Mouse (Mus musculus): ENCODE measurements around the gene Pcyt1a. TPM values are rescaled to one million over a fixed set of nuclear protein-coding genes. Genes with fewer than 3 reads are reported as not detected.

The Pcyt1a gene
- total and polyA plus RNA-seq, 3 experiments, result 44.3 to 133 (median 110) TPM

DNA sequence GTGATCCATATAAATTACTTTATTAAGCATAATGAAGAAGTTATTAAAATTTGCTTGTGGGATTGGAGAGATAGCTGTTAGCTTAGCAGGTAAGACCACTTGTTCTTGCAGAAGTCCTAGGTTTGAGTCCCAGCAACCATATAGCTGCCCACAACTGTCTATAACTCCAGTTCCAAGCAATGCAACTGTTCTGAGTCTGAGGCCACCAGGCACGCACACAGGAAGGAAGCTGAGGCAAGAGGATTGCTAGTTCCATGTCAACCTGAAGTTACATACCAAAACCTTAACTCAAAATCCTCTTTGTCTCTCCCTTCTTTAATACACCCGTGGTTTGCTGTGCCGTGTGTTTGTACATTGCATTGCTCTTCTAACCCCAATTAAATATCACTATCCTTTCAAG, 39.8 kb upstream of the Pcyt1a start:
- H3K4me1 ChIP-seq (ENCODE audit: control insufficient read depth, insufficient read depth, low read length), result peaks cover under 1% of the 10 kb centered on the region
- no peak overlapping the region for H3K27ac ChIP-seq
- no peak for DNase-seq
- no peak overlapping the region for H3K9ac ChIP-seq (ENCODE audit: low read depth, low read length)
- no peaks in the 10 kb centered on the region for H3K79me2 ChIP-seq (replicated peaks; ENCODE audit: control insufficient read depth, insufficient read depth, low read length)
- no peaks in the 10 kb centered on the region for H3K27me3 ChIP-seq (ENCODE audit: control insufficient read depth, insufficient read depth, low read length)
- TF ChIP-seq EP300 (IDR thresholded peaks at IDR 0.05; ENCODE audit: insufficient read depth, low read depth, low read length) (no peak), POLR2A (IDR thresholded peaks at IDR 0.05; ENCODE audit: insufficient read depth, low read depth, low read length) (no peak), CTCF (IDR thresholded peaks at IDR 0.05) (no peak)
- 94% methylated on average over 3 of the region's 3 CpGs for WGBS
- H3K4me3 ChIP-seq, result no peak overlapping the region
- 0 out of 2 replicates have a peak, but pooled peaks cover 2% of the 10 kb centered on the region for H3K36me3 ChIP-seq (ENCODE audit: control insufficient read depth, insufficient read depth, low read length)
- intact Hi-C loops (cut with DNase I), result no loop called here

DNA sequence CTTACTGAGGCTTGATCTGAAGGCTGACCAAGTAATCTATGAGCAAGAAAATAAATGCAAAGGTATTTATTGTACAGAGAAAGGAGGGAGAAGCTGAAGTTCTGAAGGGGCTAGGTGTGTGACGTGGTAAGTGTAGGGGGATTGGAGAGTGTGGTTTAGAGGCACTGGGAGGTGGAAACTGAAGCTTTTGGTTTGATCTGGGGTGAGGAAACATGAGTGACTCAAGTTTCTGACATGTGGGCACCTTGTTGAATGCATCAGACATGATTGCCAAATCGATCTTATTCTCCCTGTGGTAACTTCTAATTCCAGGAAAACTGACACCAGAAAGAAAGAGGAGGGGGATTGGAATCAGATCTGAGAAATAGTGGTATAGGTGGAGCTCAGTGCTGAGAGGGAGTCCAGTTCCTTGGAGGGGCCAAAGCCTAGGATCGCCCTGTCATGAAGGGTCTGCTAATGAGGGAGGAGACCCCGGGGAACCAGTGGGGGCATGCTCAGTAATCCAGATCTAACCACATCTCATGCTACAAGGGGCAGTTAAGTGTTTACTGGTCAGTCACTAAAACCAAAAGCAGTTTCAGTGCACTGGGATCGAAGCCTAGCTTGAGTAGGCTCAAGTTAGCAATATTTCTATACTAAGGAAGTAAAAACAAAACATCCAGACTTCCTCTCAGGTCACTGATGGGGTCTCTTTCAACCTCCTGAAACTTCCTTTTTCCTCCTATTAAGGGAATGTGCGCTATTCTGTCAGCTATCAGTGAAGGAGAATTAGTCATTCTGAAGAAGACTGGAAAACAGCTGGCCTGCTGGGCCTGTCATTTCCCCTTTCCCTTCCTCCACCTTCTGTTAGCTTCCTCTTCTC, 34.8 kb upstream of the Pcyt1a start:
- TF ChIP-seq EP300 (IDR thresholded peaks at IDR 0.05; ENCODE audit: insufficient read depth, low read depth, low read length) (no peak), POLR2A (IDR thresholded peaks at IDR 0.05; ENCODE audit: insufficient read depth, low read depth, low read length) (no peak), CTCF (IDR thresholded peaks at IDR 0.05) (no peak)
- peak overlapping the region; percentile 43 for H3K27ac ChIP-seq

DNA sequence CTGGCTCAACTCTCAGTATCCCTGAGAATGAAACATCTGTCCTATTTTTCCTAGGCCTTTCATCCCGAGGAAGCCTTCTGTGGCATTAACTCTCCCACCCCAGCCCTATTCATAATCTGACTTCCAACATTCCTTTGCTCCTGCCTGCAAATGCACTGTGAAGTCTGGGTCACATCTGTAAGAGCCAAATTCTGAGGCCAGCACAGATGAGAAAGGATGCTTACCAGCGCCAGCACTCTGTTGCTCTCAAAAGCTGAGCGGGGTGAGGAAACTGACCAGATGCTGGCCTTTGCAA, 34.2 kb upstream of the Pcyt1a start:
- peaks cover 4% of the 10 kb centered on the region for H3K4me1 ChIP-seq (ENCODE audit: control insufficient read depth, insufficient read depth, low read length)
- H3K27me3 ChIP-seq (ENCODE audit: control insufficient read depth, insufficient read depth, low read length), result no peaks in the 10 kb centered on the region
- H3K79me2 ChIP-seq (replicated peaks; ENCODE audit: control insufficient read depth, insufficient read depth, low read length), result no peaks in the 10 kb centered on the region
- peak overlapping the region; percentile 43 for H3K27ac ChIP-seq
- intact Hi-C loops (cut with DNase I), result no loop called here
- no peaks in the 10 kb centered on the region for H3K36me3 ChIP-seq (ENCODE audit: control insufficient read depth, insufficient read depth, low read length)
- no peak overlapping the region for H3K9ac ChIP-seq (ENCODE audit: low read depth, low read length)
- no peak overlapping the region for H3K4me3 ChIP-seq
- no peak for DNase-seq
- WGBS, result 38% methylated on average over 3 of the region's 3 CpGs
- TF ChIP-seq POLR2A (IDR thresholded peaks at IDR 0.05; ENCODE audit: insufficient read depth, low read depth, low read length), result no peak
- no peak for TF ChIP-seq EP300 (IDR thresholded peaks at IDR 0.05; ENCODE audit: insufficient read depth, low read depth, low read length)
- TF ChIP-seq CTCF (IDR thresholded peaks at IDR 0.05), result no peak

More for the DNA sequence above, 34.8 kb upstream of the Pcyt1a start:
- 49% methylated on average over 6 of the region's 6 CpGs for WGBS
- Histone ChIP-seq H3K4me3 (no peak overlapping the region), H3K79me2 (replicated peaks; ENCODE audit: control insufficient read depth, insufficient read depth, low read length) (no peaks in the 10 kb centered on the region), H3K9ac (ENCODE audit: low read depth, low read length) (0 out of 2 replicates have a peak overlapping the region, but pooled peaks have one; percentile 20), H3K4me1 (ENCODE audit: control insufficient read depth, insufficient read depth, low read length) (peaks cover 4% of the 10 kb centered on the region), H3K27me3 (ENCODE audit: control insufficient read depth, insufficient read depth, low read length) (no peaks in the 10 kb centered on the region), H3K36me3 (ENCODE audit: control insufficient read depth, insufficient read depth, low read length) (no peaks in the 10 kb centered on the region)
- intact Hi-C loops (cut with DNase I), result no loop called here
- peak in 1 of 2 experiments; percentile 31 for DNase-seq

DNA sequence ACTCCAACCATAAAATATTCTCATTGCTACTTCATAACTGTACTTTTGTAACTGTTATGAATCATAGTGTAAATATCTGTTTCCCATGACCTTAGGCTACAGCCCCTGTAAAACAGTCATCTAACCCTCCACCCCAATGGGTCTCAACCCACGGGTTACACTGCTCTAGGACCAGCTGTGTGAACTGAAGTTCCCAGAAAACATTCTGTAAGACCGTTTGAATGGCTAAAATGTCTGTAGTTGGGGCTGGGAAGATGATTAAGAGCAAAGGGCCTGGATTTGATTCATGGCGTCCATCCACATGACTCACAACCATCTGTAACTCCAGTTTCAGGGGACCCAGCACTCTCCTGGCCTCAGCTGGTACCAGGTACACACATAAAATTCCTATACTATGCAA, 32.5 kb upstream of the Pcyt1a start:
- no peak for TF ChIP-seq POLR2A (IDR thresholded peaks at IDR 0.05; ENCODE audit: insufficient read depth, low read depth, low read length)
- no peak for TF ChIP-seq CTCF (IDR thresholded peaks at IDR 0.05)
- TF ChIP-seq EP300 (IDR thresholded peaks at IDR 0.05; ENCODE audit: insufficient read depth, low read depth, low read length), result no peak
- no peak overlapping the region for H3K4me3 ChIP-seq
- H3K36me3 ChIP-seq (ENCODE audit: control insufficient read depth, insufficient read depth, low read length), result no peaks in the 10 kb centered on the region
- H3K4me1 ChIP-seq (ENCODE audit: control insufficient read depth, insufficient read depth, low read length), result peaks cover 4% of the 10 kb centered on the region
- H3K27me3 ChIP-seq (ENCODE audit: control insufficient read depth, insufficient read depth, low read length), result no peaks in the 10 kb centered on the region
- no peak overlapping the region for H3K9ac ChIP-seq (ENCODE audit: low read depth, low read length)
- intact Hi-C loops (cut with DNase I), result no loop called here
- WGBS, result 72% methylated on average over 3 of the region's 3 CpGs
- no peak overlapping the region for H3K27ac ChIP-seq
- DNase-seq, result no peak
- no peaks in the 10 kb centered on the region for H3K79me2 ChIP-seq (replicated peaks; ENCODE audit: control insufficient read depth, insufficient read depth, low read length)

DNA sequence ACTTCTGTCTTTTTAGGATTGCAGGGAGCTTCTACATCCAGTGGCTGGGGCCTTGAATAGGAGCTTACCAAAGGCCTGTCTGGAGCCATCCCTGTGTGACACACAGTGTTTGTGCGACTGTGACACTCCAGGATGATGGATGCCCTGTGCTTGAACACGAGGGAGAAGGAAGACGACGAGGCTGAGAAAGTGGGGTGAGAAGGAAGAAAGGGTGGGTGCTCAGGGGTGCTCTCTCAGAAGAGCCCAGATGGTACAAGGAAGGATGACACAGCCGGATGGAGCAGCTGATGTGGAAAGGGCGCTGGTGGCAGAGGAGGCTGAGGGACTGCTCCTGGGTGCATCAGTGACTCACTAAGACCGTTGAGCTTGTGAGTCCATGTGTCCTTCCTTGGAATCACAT, 30.5 kb upstream of the Pcyt1a start, which contains the start of gene Tm4sf19:
Gene Tm4sf19 (plus strand): TSS at position 240 of the 400 bp plus-strand sequence.
- DNase-seq, result no peak
- Histone ChIP-seq H3K36me3 (ENCODE audit: control insufficient read depth, insufficient read depth, low read length) (no peaks in the 10 kb centered on the region), H3K27me3 (ENCODE audit: control insufficient read depth, insufficient read depth, low read length) (no peaks in the 10 kb centered on the region), H3K4me1 (ENCODE audit: control insufficient read depth, insufficient read depth, low read length) (peaks cover 4% of the 10 kb centered on the region), H3K9ac (ENCODE audit: low read depth, low read length) (no peak within 1 kb of the TSS), H3K79me2 (replicated peaks; ENCODE audit: control insufficient read depth, insufficient read depth, low read length) (no peaks in the 10 kb centered on the region), H3K27ac (no peak within 1 kb of the TSS), H3K4me3 (no peak within 1 kb of the TSS)
- intact Hi-C loops (cut with DNase I), result no loop called here
- 77% methylated on average over 7 of the region's 7 CpGs for WGBS
- TF ChIP-seq EP300 (IDR thresholded peaks at IDR 0.05; ENCODE audit: insufficient read depth, low read depth, low read length), result no peak
- no peak for TF ChIP-seq CTCF (IDR thresholded peaks at IDR 0.05)
- no peak for TF ChIP-seq POLR2A (IDR thresholded peaks at IDR 0.05; ENCODE audit: insufficient read depth, low read depth, low read length)

DNA sequence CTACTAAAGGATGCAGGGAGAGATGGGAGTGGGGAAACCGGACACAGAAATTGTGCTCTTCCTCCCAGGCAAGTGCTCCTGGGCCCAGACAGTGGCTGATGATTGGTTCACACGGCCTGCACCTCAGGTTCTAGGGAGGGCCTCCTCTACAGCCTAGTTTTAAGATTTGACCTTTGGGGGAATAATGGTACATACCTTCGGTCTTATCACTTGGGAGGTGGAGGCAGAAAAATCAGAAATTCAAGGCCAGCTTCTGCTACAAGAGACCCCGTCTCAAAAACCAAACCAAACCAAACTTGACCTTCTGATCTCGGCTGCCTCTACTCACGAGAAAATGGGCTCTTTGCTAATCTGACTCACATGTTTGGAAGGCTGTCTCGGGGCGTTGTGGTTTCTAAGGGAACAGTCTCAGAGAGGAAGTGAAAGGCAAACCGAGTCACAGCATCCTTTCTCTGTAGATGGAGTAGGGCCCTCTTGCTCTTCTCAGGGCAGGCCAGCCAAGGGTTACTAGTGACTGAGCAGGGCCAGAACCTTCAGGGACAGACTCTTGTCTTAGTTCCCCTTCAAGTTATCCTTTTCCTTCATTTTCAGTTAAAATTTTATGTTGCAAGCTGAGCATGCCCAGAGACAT, 29.3 kb upstream of the Pcyt1a start:
- intact Hi-C loops (cut with DNase I), result no loop called here
- H3K27ac ChIP-seq, result no peak overlapping the region
- H3K4me3 ChIP-seq, result no peak overlapping the region
- H3K79me2 ChIP-seq (replicated peaks; ENCODE audit: control insufficient read depth, insufficient read depth, low read length), result no peaks in the 10 kb centered on the region
- 75% methylated on average over 9 of the region's 9 CpGs for WGBS
- H3K4me1 ChIP-seq (ENCODE audit: control insufficient read depth, insufficient read depth, low read length), result peaks cover 2% of the 10 kb centered on the region; the same call in 1 of the 2 replicates
- peak in 1 of 2 experiments; percentile 26 for DNase-seq
- no peaks in the 10 kb centered on the region for H3K36me3 ChIP-seq (ENCODE audit: control insufficient read depth, insufficient read depth, low read length)
- TF ChIP-seq POLR2A (IDR thresholded peaks at IDR 0.05; ENCODE audit: insufficient read depth, low read depth, low read length), result no peak
- no peak for TF ChIP-seq CTCF (IDR thresholded peaks at IDR 0.05)
- no peak for TF ChIP-seq EP300 (IDR thresholded peaks at IDR 0.05; ENCODE audit: insufficient read depth, low read depth, low read length)
- no peak overlapping the region for H3K9ac ChIP-seq (ENCODE audit: low read depth, low read length)
- H3K27me3 ChIP-seq (ENCODE audit: control insufficient read depth, insufficient read depth, low read length), result no peaks in the 10 kb centered on the region
